Mouse (Mus musculus) thymus, adult 18-20 months (tissue): ENCODE data around the gene Selenos.

Experiments
- DNase-seq, 2 experiments: peaks; one replicate each; pipeline ENCODE4 v3.0.0; 2022; ENCODE audit warnings: mixed read lengths in 2 of 2

Selenos gene

DNA sequence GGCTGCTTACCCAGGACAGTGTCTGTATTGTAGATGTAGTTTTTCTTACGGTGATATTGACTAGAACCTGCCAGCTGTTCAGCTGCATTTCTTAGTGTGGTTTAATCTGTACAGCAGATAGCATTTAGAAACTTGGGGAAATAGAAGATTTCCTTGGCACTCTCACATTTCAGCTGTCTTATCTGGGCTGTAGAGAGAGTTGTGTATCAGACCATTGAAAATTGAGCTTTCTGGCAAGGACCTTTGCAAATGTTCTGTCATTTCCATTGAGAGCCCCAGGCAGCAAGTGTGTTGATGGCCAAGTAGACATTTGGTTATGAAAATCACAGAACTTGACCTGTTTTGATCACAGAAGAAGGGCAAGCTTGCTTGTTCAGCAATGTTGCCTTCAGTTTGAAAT, 40.7 kb downstream of the Selenos start:
- DNase-seq = no peak

DNA sequence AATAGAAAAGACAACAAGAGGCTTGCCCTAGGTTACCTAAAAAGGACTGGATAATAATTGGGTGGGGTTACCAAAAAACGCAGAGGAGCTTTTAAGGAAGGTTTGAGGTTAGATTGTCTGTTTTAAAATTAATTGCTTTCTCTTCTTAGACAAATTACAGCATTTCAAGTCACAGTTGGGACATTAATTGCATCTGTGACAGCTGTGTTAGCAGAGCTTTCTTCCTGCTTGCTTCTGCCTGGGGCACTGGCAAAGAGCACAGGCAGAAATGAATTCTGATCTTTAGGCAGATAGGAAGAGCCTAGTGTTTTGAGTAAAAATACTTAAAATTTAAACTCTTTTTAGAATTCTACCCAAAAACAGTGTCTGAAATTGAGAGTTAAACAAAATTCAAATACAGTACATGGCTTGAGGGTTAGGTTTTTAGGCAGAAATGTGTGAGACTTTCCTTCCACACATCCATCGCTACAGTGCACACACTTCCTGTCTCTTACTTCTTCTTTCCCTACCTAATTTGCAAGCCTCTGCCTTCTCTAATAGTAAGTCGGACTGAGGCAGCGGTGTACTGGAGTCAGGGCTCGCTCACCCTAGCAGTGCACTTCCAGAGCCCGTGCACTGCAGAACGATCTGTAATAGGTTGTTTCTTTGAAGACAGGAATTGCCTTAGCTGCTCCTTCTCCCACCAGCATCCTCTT, 41.4 kb downstream of the Selenos start:
- no peak for DNase-seq

DNA sequence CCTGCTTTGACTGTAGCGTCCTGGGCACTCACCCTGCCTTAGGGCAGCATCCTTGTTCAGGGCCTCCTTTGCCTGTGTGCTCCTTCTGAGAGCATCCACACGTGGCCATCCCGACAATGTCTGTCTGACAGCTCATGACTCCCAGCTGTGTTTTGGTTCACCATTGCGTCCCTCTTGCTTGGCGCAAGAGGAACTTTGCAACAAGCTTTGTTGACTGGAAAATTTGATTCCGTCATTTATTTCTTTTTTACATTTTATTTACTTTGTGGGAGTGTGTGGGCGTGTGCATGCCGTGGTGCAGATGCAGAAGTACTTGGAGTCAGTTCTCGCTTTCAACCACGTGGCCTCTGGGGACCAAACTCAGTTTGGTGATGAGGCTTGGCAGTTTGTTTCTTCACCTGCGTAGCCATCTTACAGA, 45.1 kb downstream of the Selenos start:
- no peak for DNase-seq

DNA sequence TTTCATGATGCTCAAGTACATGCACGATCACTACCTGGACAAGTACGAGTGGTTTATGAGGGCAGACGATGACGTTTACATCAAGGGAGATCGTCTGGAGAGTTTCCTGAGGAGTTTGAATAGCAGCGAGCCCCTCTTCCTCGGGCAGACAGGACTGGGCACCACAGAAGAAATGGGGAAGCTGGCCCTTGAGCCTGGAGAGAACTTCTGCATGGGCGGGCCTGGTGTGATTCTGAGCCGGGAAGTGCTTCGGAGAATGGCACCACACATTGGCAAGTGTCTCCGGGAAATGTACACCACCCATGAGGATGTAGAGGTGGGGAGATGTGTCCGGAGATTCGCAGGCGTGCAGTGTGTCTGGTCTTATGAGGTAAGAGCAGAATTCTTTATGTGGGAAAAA, 45.9 kb downstream of the Selenos start:
- DNase-seq = no peak

DNA sequence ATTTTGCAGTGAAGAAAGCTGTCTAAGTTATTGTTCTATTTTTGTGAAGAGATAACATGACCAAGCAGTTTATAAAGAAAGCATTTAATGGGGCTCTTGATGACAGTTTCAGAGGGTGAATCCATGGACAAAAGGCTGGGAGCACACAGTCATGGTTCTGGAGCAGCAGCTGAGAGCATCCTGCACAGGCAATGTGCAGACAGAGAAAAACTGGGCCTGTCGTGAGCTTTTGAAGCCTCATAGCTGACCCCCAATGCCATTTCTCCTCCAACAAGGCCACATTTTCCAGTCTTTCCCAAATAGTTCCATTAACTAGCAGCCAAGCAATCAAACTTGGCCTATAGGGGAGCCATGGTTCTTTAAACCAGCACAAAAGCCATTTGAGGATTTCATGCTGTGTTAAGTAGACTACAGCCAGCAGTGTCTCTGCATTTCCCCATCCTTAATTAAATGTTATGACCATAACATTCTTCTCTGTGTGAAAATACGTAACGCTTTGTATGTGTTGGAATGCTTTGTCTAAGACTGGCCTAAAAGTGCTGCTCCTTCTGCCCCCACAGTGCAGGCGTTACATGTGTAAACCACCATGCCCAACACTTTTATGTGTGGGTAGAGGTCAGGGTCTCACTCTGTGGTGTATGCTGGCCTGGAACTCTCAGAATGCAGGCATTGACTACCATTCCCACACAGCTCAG, 48.6 kb downstream of the Selenos start:
- no peak for DNase-seq

DNA sequence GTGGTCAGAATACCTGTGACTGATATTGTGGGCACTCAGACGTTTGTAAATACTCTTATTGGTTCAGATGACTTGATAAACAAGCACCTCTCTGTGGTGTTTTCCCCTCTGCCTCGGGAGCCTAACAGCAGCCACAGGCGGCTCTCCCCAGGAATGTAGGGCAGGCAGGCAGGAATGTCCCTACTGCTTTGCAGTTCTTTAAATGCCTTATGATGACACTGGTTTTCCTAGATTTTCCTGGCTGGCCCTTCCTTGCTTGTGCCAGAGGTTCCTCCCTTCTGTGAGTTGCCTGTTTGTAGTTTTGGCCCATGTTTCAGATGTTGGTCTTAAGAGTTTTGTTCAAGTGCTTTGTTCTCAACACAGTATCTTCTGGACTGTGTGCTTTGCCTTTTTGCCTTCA, 49.4 kb downstream of the Selenos start:
- DNase-seq = no peak

DNA sequence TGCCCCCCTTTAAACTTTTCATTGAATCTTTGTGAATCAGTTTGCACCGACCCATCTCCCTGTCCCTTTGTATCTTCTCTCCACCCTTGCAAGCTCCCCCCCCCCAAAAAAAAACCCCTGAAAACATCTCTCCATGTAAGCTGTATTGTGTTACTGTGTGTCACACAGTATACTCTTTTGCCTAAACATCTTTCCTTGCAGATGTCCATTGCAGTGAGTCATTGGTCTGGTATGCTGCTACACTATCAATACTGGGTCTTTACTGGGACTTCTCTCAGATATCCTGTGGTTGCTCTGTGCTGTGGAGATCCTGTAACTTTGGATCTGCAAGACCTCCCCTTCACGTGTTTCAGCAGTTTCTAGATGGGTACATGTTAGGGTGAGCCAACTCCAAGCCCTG, 50.8 kb downstream of the Selenos start:
- DNase-seq = no peak

DNA sequence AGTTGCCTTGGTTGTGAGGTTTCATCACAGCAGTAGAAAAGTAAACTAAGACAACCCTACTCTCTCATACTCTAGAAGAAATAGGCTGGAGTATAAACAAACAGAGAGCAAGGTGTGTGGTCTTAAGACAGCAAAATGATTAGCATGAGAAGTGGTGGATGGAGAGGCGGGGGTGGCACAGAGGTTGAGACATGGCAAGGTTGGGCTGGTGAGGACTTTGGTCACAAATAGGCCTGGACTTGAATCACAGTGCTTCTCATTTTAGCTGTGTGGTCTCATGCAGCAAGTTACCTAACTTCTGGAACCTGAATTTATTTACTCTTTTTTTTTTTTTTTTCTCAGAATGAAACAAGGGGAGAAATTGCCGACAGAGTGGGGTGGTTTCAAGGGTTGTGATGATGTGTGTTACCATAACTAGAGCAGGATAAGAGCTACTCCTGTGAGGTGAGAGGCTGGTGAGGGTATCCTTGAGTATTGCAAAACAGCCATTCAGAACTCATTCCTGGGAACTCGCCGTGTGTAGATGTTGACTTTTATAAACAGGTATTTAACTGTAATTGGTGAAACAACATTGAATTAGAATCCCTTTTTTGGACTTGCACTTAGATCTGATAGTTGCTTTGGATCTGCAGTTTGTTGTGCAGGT, 52.5 kb downstream of the Selenos start:
- no peak for DNase-seq

DNA sequence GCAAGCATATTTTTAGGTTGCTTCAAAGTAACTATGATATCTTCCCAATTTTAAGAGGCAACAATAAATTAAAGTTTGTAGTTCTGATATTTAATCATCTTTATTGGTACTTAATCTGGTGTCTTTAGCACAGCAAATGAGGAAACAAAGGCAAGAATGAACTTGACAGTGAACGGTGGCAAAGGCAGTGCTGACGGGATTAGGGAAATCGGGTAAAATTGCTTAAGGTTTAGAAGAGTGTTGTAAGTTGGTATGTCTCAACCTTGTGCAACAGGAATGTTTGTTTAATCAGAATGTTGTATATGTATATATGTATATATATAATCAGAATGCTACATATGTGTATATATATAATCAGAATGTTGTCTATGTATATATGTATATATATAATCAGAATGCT, 54.7 kb downstream of the Selenos start:
- no peak for DNase-seq

DNA sequence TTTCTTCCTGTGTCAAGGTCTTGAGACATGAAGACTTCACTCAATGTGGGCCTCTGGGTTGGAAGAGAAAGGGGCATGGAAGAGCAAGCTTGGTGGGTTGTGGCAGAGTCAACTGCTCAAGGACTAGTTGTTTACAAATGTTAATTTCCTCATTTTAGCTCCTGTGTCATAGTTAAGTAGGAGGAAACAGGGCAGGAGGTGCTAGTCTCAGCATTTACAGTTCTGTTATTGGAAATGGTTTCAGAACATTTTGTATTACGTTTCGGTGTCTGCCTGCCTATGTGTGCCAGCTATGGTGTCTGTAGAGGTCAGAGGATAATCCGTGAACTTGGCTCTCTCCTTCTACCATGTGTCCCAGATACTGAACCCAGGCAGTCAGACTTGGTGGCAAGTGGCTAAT, 56.2 kb downstream of the Selenos start:
- no peak for DNase-seq

DNA sequence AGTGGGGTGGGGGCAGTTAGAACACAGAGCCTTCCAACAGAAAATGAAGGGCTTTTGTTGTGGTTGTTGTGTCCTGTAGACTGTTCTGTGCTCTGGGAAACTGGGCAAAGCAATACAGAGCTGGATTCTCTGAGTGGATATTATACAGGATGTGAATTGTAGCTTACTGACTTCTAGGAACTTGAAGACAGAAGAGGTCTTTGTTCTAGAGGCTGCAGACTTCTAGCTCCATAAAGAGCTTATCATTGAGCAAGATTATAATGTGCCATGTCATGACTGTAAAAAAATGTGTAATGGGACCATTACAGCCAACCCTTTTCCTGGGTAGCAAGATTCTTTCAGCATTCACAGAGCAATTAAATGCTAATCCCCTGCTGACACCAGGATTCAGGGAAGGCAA, 56.7 kb downstream of the Selenos start:
- DNase-seq = no peak

DNA sequence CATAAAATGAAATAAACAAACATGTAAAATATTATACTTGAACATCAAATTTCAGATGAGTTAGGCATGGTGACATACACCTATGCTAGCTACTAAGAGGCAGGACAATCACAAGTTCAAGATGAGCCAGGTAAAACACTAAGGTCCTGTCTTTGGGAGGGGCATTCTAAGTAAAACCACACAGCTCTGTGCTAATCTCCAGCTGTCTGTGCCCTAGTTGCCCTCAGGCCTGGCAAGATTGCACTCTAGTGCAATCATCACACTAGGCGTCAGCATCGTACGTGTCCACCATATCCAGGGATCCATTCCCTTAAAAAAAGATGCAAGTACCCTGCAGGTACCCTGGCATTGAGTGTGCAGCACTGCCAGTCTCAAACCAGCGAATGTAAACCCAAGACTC, 57.9 kb downstream of the Selenos start:
- DNase-seq = no peak

DNA sequence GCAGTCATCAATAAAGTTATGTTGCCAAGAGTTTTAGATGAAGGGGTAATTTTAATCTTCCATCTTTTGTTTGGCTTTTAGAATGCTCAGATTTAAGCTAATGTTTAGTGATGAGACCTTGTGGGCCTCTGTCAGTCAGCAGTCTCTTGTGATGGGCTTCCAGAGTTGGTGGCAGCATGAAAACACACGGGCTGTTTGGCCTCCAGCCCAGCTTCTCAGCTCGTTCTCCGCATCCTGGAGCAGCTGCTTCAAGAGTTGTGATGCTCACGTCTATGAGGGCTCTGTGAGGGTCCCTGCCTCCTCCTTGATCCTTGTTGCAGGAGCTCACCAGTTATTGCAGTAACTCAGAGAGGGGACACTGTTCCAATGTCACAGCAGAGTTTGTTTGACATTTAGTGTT, 58.9 kb downstream of the Selenos start:
- DNase-seq = no peak

DNA sequence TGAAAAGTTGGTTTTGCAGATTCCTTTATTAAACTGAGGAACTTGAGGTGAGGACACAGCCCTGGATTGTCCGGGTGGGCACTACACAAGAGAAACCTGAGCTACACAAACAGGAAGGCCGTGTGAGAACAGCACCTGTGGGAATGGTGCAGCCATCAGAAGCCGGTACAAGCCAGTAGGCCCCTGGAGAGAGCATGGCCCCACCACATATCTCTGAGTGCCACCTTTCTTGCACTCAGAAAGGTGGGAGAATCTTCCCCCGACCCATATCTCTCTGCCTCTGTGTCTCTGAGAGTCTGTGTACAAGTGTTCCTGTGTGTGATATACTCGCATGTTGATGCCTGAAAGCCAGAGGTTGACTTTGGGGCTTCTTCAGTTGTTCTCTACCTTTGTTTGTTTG, 59.4 kb downstream of the Selenos start:
- DNase-seq = no peak
